Mouse (Mus musculus): ENCODE data around the gene Sdk1. TPM values are rescaled to one million over a fixed set of nuclear protein-coding genes. Genes with fewer than 3 reads are reported as not detected.

Sdk1 gene
- polyA plus RNA-seq, 1 experiment from 2014 or later: 0.76 TPM

DNA sequence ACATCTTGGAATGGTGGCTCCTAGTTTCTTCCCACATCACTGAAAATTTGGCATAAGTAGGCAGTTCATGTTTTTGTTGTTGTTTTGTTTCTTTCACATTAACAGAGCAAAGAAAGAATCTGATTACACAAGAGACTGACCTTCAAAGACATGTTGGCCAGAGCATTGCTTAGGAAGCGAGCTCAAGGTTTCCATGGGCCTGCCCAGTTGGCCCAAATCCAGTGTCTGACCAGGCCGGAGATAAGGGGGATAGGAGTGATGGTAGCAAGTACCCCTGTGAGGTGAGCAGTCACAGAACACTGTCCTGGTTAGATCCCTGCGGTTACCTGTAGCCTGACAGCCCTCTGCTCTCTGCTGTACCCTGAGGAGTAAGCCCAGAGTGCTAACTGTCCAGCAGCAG is 122.7 kb downstream of the Sdk1 start:
- 90% methylated on average over 3 of the region's 3 CpGs for WGBS
- H3K27ac ChIP-seq: no peak overlapping the region

DNA sequence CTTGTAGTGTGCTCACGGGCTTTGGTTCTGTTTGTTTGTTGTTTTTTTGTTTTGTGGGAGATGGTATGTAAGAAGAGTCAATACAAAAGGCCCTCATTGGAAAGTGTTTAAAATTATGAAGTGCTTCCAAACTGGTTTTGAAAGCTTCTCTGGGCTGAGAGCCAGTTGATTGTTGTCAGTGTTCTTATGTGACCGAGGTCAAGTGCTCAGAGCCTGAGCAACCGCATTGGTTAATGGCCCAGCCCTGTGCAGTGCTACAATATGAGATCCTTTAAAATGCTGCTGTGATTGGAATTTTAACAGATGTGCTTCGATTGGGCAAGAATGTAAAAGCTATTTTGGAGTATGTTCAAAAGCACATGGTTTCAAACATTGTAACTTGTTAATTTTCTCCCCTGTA is 127.3 kb downstream of the Sdk1 start:
- no peaks in the 10 kb centered on the region for H3K36me3 ChIP-seq
- DNase-seq (ENCODE audit: low spot score): no peak
- WGBS: 82% methylated on average over 4 of the region's 4 CpGs
- H3K27me3 ChIP-seq (ENCODE audit: low read depth, poor library complexity, severe bottlenecking): no peaks in the 10 kb centered on the region
- H3K9me3 ChIP-seq (replicated peaks): no peaks in the 10 kb centered on the region
- no peak overlapping the region for H3K4me3 ChIP-seq
- peaks cover 20% of the 10 kb centered on the region for H3K4me1 ChIP-seq
- no peak overlapping the region for H3K27ac ChIP-seq

More for the DNA sequence above, 122.7 kb downstream of the Sdk1 start:
- no peaks in the 10 kb centered on the region for H3K27me3 ChIP-seq (ENCODE audit: low read depth, poor library complexity, severe bottlenecking)
- peaks cover 14% of the 10 kb centered on the region for H3K4me1 ChIP-seq
- no peak for DNase-seq (ENCODE audit: low spot score)
- H3K4me3 ChIP-seq: no peak overlapping the region
- no peaks in the 10 kb centered on the region for H3K36me3 ChIP-seq
- no peaks in the 10 kb centered on the region for H3K9me3 ChIP-seq (replicated peaks)

DNA sequence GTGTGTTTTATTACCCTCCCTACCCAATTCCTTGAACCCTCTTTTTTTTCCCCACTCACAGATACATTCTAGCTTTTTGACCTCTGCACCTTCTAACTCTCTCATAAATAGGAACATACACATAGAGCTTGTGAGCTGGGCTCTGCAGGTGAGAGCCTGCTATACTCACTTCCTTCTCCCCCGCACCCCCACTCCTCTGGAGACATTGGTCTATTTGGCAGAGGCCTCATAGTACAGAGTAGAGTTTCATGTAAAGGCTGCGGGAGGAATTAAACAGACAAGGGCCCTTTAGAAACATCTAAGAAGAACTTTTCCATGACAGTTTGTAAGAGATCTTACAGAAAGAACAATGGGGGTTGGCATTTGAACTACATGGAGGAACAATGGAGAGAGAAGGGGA is 133.5 kb downstream of the Sdk1 start:
- 95% methylated on average over 2 of the region's 2 CpGs for WGBS
- Histone ChIP-seq H3K27ac (no peak overlapping the region), H3K9me3 (replicated peaks) (no peaks in the 10 kb centered on the region), H3K27me3 (ENCODE audit: low read depth, poor library complexity, severe bottlenecking) (no peaks in the 10 kb centered on the region), H3K4me1 (peaks cover 26% of the 10 kb centered on the region), H3K4me3 (no peak overlapping the region), H3K36me3 (no peaks in the 10 kb centered on the region)
- DNase-seq (ENCODE audit: low spot score): no peak

DNA sequence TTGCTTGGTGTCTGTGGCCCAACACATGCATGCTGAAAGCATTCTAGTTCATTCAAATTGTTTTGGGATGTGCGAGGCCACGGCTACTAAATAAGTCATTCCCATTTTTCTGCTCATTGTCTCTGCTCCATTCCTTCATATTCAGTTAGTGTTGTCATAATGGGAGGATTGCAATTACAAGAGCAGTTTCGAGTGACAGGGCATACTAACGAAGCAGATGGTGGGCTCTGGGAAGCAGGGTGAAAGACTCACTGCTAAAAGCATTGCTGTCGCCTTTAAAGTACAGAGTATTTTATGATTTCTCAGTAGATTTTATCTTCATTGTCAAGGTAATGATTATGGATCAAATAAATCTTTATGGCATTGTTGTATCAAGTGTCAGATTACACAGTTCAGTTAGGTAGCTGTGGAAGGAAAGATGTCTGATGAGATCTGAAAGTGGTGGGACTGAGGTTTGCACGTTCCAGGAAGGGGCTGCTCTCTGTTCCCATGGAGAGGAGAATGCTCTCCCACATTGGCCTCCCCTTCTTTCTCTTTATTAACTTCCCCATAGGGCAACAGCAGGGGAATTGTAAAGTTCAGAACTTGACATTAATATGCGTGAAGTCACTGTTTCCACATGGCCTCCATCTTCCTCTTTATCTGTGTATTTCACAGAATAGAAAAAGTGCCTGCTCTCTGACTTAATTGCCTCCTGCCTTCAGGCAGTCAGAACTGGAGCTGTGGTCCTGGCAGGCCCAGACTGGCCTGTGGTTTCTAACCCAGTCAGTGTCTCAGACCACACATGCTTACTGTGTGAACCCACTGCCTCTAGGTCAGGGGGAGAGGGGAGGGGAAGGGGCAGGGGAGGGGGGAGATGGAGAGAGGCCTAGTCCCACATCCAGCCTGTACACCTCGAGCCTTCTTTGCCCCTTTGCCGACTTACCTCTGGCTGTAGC is 138.8 kb downstream of the Sdk1 start:
- Histone ChIP-seq H3K36me3 (no peaks in the 10 kb centered on the region), H3K9me3 (replicated peaks) (no peaks in the 10 kb centered on the region), H3K4me3 (no peak overlapping the region), H3K27me3 (ENCODE audit: low read depth, poor library complexity, severe bottlenecking) (no peaks in the 10 kb centered on the region), H3K4me1 (peaks cover 35% of the 10 kb centered on the region), H3K27ac (peak overlapping the region; percentile 77)
- peak; percentile 47 for DNase-seq (ENCODE audit: low spot score)
- 48% methylated on average over 9 of the region's 9 CpGs for WGBS

DNA sequence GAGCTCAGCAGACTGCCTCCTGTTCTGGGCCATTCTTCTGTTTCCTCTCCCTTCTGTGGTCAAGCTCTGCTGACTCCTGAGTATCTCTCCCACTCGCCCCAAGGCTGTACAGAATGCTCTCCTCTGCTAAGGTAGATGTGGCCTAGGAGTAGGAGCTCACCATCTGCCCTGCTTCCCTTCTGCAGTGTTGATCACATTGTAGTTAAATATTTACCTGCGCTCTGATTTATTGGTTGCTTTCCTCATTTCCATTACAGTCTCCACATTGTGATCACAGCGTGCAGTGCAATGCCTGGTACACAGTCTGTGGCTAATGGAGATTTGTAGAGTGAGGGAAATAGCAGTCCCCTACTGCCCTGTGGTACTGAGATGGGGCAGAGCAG is 139.5 kb downstream of the Sdk1 start:
- no peaks in the 10 kb centered on the region for H3K9me3 ChIP-seq (replicated peaks)
- DNase-seq (ENCODE audit: low spot score): no peak
- no peak overlapping the region for H3K4me3 ChIP-seq
- no peaks in the 10 kb centered on the region for H3K27me3 ChIP-seq (ENCODE audit: low read depth, poor library complexity, severe bottlenecking)
- H3K36me3 ChIP-seq: no peaks in the 10 kb centered on the region
- 72% methylated on average over 3 of the region's 3 CpGs for WGBS
- H3K4me1 ChIP-seq: peaks cover 35% of the 10 kb centered on the region
- peak overlapping the region; percentile 77 for H3K27ac ChIP-seq

DNA sequence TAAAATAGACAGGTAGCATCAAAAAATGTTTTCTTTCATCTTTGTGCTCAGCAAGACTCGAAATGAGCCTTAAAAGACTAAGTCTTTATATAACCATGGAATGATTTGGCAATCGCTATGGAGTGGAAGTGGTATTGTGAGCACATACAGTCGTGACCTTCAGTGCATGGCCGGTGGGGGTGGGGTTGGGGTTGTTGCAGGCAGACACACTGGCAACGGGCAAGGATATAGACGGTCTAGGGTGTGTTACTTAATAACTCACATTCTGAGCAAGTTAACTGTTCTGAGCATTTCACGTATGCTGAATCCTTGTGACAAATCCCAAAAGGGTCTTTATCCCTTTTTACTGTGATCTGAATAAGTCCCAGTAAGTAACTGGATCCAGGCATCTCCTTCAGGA is 140.3 kb downstream of the Sdk1 start:
- Histone ChIP-seq H3K4me3 (no peak overlapping the region), H3K4me1 (peaks cover 35% of the 10 kb centered on the region), H3K9me3 (replicated peaks) (no peaks in the 10 kb centered on the region), H3K36me3 (no peaks in the 10 kb centered on the region), H3K27ac (no peak overlapping the region), H3K27me3 (ENCODE audit: low read depth, poor library complexity, severe bottlenecking) (no peaks in the 10 kb centered on the region)
- 88% methylated on average over 7 of the region's 7 CpGs for WGBS
- no peak for DNase-seq (ENCODE audit: low spot score)

DNA sequence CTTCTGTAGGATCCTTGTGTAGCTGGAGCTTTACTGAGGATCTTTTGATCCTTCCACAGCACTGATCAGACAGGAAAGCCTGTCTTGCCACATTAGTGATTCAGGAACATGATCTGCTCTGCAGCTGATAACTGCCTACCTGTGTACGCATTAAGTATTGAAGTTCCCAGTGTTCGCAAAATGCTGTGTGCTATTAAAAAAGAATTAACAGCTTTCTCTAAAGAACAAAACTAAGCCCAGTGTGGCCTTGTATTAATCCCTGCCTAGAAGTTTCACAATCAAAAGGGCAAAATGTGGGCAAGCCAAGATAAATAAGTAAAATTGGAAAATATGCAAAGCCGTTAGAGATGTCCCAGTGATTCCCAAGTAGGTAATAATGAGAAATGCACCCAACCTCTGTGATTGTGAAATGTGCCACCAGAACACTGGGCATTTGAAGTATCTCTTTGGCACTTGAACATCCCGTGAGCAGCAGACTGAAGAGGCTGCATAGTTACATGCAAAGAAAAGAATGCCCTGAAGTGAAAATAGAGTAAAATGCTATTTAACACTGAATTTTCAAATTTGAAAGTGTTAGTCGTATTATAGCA is 141.1 kb downstream of the Sdk1 start:
- DNase-seq (ENCODE audit: low spot score): no peak
- Histone ChIP-seq H3K27ac (no peak overlapping the region), H3K4me3 (no peak overlapping the region), H3K36me3 (no peaks in the 10 kb centered on the region), H3K4me1 (peaks cover 33% of the 10 kb centered on the region), H3K9me3 (replicated peaks) (no peaks in the 10 kb centered on the region), H3K27me3 (ENCODE audit: low read depth, poor library complexity, severe bottlenecking) (no peaks in the 10 kb centered on the region)
- 93% methylated on average over 5 of the region's 5 CpGs for WGBS

DNA sequence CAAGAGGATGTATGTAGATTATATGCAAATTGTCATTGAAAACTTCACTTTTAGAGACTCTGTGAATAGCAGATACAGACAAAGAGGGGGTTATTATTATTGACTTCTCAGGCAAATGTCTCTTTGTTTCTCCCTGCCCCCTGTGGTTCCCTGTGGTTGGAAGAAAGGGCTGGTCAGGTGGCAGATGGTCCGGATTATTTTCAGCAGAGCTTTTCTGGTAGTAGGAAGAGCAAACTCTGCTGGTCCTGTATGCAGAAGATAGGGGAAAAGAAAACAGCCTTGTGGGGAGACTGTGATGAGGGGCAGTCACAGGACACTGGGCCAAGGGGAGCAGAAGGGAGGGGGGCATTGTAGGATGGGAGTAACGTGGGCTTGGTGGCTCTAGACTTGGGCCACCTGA is 147.2 kb downstream of the Sdk1 start:
- peaks cover 30% of the 10 kb centered on the region for H3K4me1 ChIP-seq
- no peak for DNase-seq (ENCODE audit: low spot score)
- WGBS: 61% methylated on average over 2 of the region's 2 CpGs
- no peaks in the 10 kb centered on the region for H3K27me3 ChIP-seq (ENCODE audit: low read depth, poor library complexity, severe bottlenecking)
- H3K27ac ChIP-seq: no peak overlapping the region
- H3K9me3 ChIP-seq (replicated peaks): no peaks in the 10 kb centered on the region
- H3K4me3 ChIP-seq: no peak overlapping the region
- H3K36me3 ChIP-seq: no peaks in the 10 kb centered on the region

DNA sequence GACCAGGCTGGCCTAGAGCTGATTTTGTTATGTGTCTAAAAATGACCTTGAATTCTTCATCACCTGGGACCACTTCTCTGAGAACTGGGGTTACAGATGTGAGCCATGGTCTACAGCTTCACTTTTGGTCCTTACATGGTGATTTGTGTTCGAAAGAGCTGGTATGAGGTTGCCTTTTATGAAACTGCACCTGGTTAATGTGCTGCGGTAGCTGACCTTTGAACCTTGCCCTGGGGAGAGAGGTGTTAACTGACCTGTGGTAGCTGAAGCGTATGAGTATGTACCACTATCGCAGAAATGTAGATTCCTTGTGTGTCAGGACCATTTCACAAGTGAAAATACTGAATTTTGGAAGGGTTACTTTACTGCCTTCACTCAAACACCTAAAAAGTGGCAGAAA is 149.3 kb downstream of the Sdk1 start:
- Histone ChIP-seq H3K4me1 (peaks cover 30% of the 10 kb centered on the region), H3K27ac (no peak overlapping the region), H3K9me3 (replicated peaks) (no peaks in the 10 kb centered on the region), H3K36me3 (no peaks in the 10 kb centered on the region), H3K4me3 (no peak overlapping the region), H3K27me3 (ENCODE audit: low read depth, poor library complexity, severe bottlenecking) (no peaks in the 10 kb centered on the region)
- DNase-seq (ENCODE audit: low spot score): no peak
- 41% methylated on average over 4 of the region's 4 CpGs for WGBS

DNA sequence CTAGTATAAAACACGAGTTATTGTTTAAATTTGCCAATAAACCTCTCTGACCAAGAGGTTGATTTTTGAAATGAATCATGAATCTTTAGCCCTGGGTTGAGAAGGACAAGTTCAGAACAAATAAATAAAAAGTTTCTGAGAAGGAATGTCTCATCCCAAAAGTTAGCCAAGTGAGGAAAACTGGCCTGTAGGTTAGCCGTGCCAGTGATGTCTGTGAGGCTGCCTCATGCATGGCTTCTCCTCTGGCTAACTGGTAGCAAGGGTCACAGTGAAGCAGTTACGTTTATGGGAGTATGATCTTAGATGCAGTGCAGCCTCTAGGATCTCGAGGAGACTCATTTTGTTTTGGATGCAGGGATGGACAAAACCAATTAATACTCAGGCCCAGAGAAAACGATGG is 149.9 kb downstream of the Sdk1 start:
- H3K9me3 ChIP-seq (replicated peaks): no peaks in the 10 kb centered on the region
- 75% methylated on average over 5 of the region's 5 CpGs for WGBS
- DNase-seq (ENCODE audit: low spot score): no peak
- no peak overlapping the region for H3K4me3 ChIP-seq
- H3K27ac ChIP-seq: no peak overlapping the region
- no peaks in the 10 kb centered on the region for H3K36me3 ChIP-seq
- H3K4me1 ChIP-seq: peaks cover 30% of the 10 kb centered on the region
- H3K27me3 ChIP-seq (ENCODE audit: low read depth, poor library complexity, severe bottlenecking): no peaks in the 10 kb centered on the region

DNA sequence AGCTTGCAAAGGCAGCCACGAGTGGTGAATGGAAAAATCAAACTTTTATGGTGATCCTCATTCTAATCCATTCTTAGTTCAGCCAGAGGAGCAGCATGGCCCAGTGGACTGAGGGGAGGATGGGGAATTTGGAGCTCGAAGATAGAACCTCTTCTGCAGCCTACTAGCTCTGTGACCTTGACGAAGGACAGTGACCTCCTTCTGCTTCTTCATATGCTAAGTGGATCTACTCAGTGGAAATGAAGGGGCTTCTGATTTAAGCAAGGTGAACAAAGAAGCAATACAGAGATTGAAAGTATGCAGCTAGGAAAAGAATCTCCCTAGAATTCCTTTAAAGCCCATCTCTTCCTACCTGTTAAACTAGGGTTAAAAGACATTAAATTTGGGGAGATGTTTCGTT is 152.6 kb downstream of the Sdk1 start:
- peaks cover 23% of the 10 kb centered on the region for H3K4me1 ChIP-seq
- no peak for DNase-seq (ENCODE audit: low spot score)
- 87% methylated on average over 4 of the region's 4 CpGs for WGBS
- no peaks in the 10 kb centered on the region for H3K9me3 ChIP-seq (replicated peaks)
- no peak overlapping the region for H3K4me3 ChIP-seq
- no peak overlapping the region for H3K27ac ChIP-seq
- H3K36me3 ChIP-seq: no peaks in the 10 kb centered on the region
- no peaks in the 10 kb centered on the region for H3K27me3 ChIP-seq (ENCODE audit: low read depth, poor library complexity, severe bottlenecking)

DNA sequence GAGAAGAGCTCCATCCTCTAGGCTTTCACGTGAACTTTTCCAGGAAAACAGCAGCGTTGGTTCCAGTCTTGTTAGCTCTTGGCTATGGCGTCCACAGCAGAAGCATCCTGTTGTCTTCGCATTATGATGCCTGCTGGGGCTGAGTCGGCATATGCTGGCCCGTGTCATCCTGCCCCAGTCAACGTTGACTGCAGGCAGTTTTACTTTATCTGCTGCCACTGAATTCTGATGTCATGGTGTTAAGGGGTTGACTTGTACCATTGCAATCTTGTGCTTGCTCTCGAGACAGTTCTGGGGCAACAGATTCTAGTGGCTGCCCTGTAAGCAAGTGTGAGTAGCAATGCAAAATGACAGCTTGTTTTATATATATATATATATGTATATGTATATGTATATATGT is 153.3 kb downstream of the Sdk1 start:
- no peak for DNase-seq (ENCODE audit: low spot score)
- H3K27me3 ChIP-seq (ENCODE audit: low read depth, poor library complexity, severe bottlenecking): no peaks in the 10 kb centered on the region
- H3K4me1 ChIP-seq: peaks cover 17% of the 10 kb centered on the region
- no peaks in the 10 kb centered on the region for H3K36me3 ChIP-seq
- no peaks in the 10 kb centered on the region for H3K9me3 ChIP-seq (replicated peaks)
- 94% methylated on average over 8 of the region's 8 CpGs for WGBS
- no peak overlapping the region for H3K27ac ChIP-seq
- no peak overlapping the region for H3K4me3 ChIP-seq

DNA sequence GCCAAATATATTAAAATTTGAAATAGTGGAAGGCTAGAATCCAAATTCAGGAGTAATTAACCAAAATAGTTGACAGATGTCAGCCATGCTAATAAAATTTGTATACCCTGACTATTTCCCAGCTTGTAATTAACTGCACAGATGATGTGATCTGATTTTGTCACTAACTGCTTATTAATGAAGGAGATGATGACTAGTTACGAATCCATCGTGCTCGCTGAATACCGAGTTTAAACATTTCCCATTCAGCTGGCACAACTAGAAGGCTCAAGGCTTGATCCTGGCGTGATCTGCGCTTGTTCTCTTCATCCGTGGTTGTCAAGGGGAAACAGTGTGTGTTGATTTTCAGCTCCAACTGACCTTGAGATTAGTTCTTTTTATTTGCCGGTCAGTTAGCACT is 162.5 kb downstream of the Sdk1 start:
- H3K9me3 ChIP-seq (replicated peaks): no peaks in the 10 kb centered on the region
- no peaks in the 10 kb centered on the region for H3K36me3 ChIP-seq
- no peak for DNase-seq (ENCODE audit: low spot score)
- H3K27me3 ChIP-seq (ENCODE audit: low read depth, poor library complexity, severe bottlenecking): no peaks in the 10 kb centered on the region
- peaks cover 17% of the 10 kb centered on the region for H3K4me1 ChIP-seq
- no peak overlapping the region for H3K27ac ChIP-seq
- 81% methylated on average over 8 of the region's 8 CpGs for WGBS
- H3K4me3 ChIP-seq: no peak overlapping the region
